Mouse (Mus musculus) embryonic facial prominence, embryonic 10.5 days (tissue): ENCODE data around the gene Slamf7. TPM values are rescaled to one million over a fixed set of nuclear protein-coding genes. Genes with fewer than 3 reads are reported as not detected.
A peak's percentile ranks its signal among the peaks of the same experiment; 100 is the strongest.
"Not testable (repeated sequence)": the region's sequence is repeated elsewhere in the genome, so short reads cannot be mapped to it uniquely, and the experiment has no call there.

Experiments used
- DNase-seq: peaks from one replicate; pipeline ENCODE4 v3.0.0-alpha.2; 2017; ENCODE audit warnings: low spot score
- H3K27ac ChIP-seq: fragments of 300-500 bp; sonication (generic); replicated peaks from 2 replicates; pipeline ENCODE4 v1.5.1; 2016; ENCODE audit warnings: mild to moderate bottlenecking
- H3K27me3 ChIP-seq: fragments of 300-500 bp; sonication (generic); replicated peaks from 2 replicates; pipeline ENCODE4 v1.6.1; 2016; ENCODE audit warnings: low read depth, mild to moderate bottlenecking; ENCODE audit not compliant: poor library complexity, severe bottlenecking
- H3K36me3 ChIP-seq: fragments of 300-500 bp; sonication (generic); replicated peaks from 2 replicates; pipeline ENCODE4 v1.6.1; 2016; ENCODE audit warnings: mild to moderate bottlenecking, moderate library complexity
- H3K4me1 ChIP-seq: fragments of 300-500 bp; sonication (generic); 2 replicates; pipeline ENCODE4 v1.6.1; 2016
- H3K4me3 ChIP-seq: fragments of 300-500 bp; sonication (generic); 2 replicates; pipeline ENCODE4 v1.5.1; 2016; ENCODE audit warnings: mild to moderate bottlenecking, moderate library complexity
- H3K9me3 ChIP-seq: fragments of 300-500 bp; sonication (generic); 2 replicates; pipeline ENCODE4 v1.6.1; 2016; ENCODE audit warnings: mild to moderate bottlenecking
- WGBS: fragments of 180-500 bp; shearing (Covaris S2); methylation state at CpG from one replicate; pipeline ENCODE4 v1.1.7; 2016; 5-methylcytosine and 5-hydroxymethylcytosine counted together
- polyA plus RNA-seq: library from polyadenylated mRNA; unstranded; fragments of >200 nt; fragmentation: Nextera tagmentation; extraction: Ambion mirVana; gene quantifications from 2 replicates; pipeline ENCODE4 v1.2.1, GENCODE M21; 2016

Slamf7 gene
- not detected in 2 replicates for polyA plus RNA-seq

- Histone ChIP-seq H3K27me3 (no peaks in the 10 kb centered on the region), H3K4me3 (no peak within 1 kb of the TSS), H3K36me3 (no peaks in the 10 kb centered on the region), H3K9me3 (no peaks in the 10 kb centered on the region), H3K4me1 (no peaks in the 10 kb centered on the region), H3K27ac (no peak within 1 kb of the TSS)
- 92% methylated on average over 5 of the region's 5 CpGs for whole genome bisulfite sequencing
- no peak for DNase-seq
Observed at GRCm38 (mm10) chr1:171652734-171653133, at the start of gene Slamf7. TSS of gene Slamf7 (minus strand) at chr1:171653035.

- Histone ChIP-seq H3K4me1 (no peaks in the 10 kb centered on the region), H3K27me3 (no peaks in the 10 kb centered on the region), H3K27ac (no peak overlapping the region), H3K4me3 (no peak overlapping the region), H3K36me3 (no peaks in the 10 kb centered on the region), H3K9me3 (no peaks in the 10 kb centered on the region)
- DNase-seq = peak; percentile 39
- WGBS = 17% methylated on average over 6 of the region's 6 CpGs
Observed at GRCm38 (mm10) chr1:171698983-171699382, 46.1 kb upstream of the Slamf7 start.

- no peak for DNase-seq
- H3K27me3 ChIP-seq = no peaks in the 10 kb centered on the region
- no peaks in the 10 kb centered on the region for H3K4me1 ChIP-seq
- H3K27ac ChIP-seq = no peak overlapping the region
- no peak overlapping the region for H3K4me3 ChIP-seq
- H3K36me3 ChIP-seq = no peaks in the 10 kb centered on the region
- 75% methylated on average over 1 of the region's 1 CpGs for WGBS
- no peaks in the 10 kb centered on the region for H3K9me3 ChIP-seq
Observed at GRCm38 (mm10) chr1:171693918-171694317, 41.1 kb upstream of the Slamf7 start.

GRCm38 (mm10) chr1:171687320-171687719 is 34.5 kb upstream of the Slamf7 start:
- DNase-seq = no peak
- no peaks in the 10 kb centered on the region for H3K9me3 ChIP-seq
- H3K27me3 ChIP-seq = no peaks in the 10 kb centered on the region
- no peaks in the 10 kb centered on the region for H3K4me1 ChIP-seq
- H3K27ac ChIP-seq = no peak overlapping the region
- 85% methylated on average over 4 of the region's 4 CpGs for WGBS
- no peak overlapping the region for H3K4me3 ChIP-seq
- H3K36me3 ChIP-seq = no peaks in the 10 kb centered on the region

- H3K36me3 ChIP-seq = no peaks in the 10 kb centered on the region
- H3K27ac ChIP-seq = no peak overlapping the region
- WGBS = 94% methylated on average over 9 of the region's 9 CpGs
- no peaks in the 10 kb centered on the region for H3K27me3 ChIP-seq
- no peak overlapping the region for H3K4me3 ChIP-seq
- no peak for DNase-seq
- H3K4me1 ChIP-seq = no peaks in the 10 kb centered on the region
- H3K9me3 ChIP-seq = no peaks in the 10 kb centered on the region
Observed at GRCm38 (mm10) chr1:171684923-171685322, 32.1 kb upstream of the Slamf7 start.

- no peaks in the 10 kb centered on the region for H3K9me3 ChIP-seq
- no peaks in the 10 kb centered on the region for H3K27me3 ChIP-seq
- DNase-seq = no peak
- H3K36me3 ChIP-seq = no peaks in the 10 kb centered on the region
- H3K4me1 ChIP-seq = no peaks in the 10 kb centered on the region
- 90% methylated on average over 14 of the region's 14 CpGs for WGBS
- no peak within 1 kb of the TSS for H3K27ac ChIP-seq
- no peak within 1 kb of the TSS for H3K4me3 ChIP-seq
Observed at GRCm38 (mm10) chr1:171681531-171682299, 28.9 kb upstream of the Slamf7 start, which contains the start of gene Cd48. TSS of gene Cd48 (plus strand) at chr1:171682009.

GRCm38 (mm10) chr1:171681009-171681408 is 28.2 kb upstream of the Slamf7 start:
- Histone ChIP-seq H3K4me1 (no peaks in the 10 kb centered on the region), H3K27me3 (no peaks in the 10 kb centered on the region), H3K4me3 (no peak overlapping the region), H3K9me3 (no peaks in the 10 kb centered on the region), H3K27ac (no peak overlapping the region), H3K36me3 (no peaks in the 10 kb centered on the region)
- 89% methylated on average over 7 of the region's 7 CpGs for WGBS
- DNase-seq = no peak

DNA sequence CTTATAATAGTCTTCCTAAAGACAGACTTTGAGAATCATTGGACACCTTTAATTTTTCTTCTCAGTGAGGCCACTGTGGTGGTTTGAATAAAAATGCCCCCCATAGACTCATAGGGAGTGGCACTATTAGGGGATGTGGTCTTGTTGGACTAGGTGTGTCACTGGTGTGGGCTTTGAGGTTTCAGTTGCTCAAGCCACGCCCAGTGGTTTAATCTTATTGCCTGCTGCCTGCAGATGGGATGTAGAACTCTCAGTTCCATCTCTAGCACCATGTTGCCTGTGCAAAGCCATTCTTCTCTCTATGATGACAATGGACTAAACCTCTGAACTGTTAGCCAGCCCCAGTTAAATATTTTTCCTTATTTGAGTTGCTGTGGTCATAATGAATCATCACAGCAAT is 24.9 kb upstream of the Slamf7 start:
- Histone ChIP-seq H3K27ac (no peak overlapping the region), H3K4me1 (no peaks in the 10 kb centered on the region), H3K4me3 (no peak overlapping the region), H3K36me3 (no peaks in the 10 kb centered on the region), H3K9me3 (no peaks in the 10 kb centered on the region), H3K27me3 (no peaks in the 10 kb centered on the region)
- WGBS = 79% methylated on average over 1 of the region's 1 CpGs
- no peak for DNase-seq

DNA sequence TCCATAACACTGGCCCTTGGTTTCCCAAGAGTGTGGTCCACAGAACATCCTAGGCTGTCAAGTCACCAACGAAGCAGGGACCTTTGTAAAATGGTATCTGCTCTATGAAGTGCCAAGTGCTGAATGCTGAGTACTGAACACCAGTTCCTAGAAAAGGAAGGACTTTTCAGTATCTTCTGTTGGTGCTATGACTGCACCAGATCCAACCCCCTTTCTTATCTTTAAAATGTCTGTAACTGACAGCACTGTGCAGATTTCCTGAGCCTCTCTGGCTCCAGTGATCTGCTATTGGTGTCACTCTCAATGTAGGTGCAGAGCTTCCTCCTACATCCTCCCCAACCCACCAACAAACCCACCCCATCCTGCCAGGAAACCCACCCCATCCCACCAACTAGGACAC is 21.6 kb upstream of the Slamf7 start:
- no peak for DNase-seq
- no peaks in the 10 kb centered on the region for H3K36me3 ChIP-seq
- H3K9me3 ChIP-seq = no peaks in the 10 kb centered on the region
- H3K4me3 ChIP-seq = no peak overlapping the region
- no peak overlapping the region for H3K27ac ChIP-seq
- no peaks in the 10 kb centered on the region for H3K27me3 ChIP-seq
- no peaks in the 10 kb centered on the region for H3K4me1 ChIP-seq
- 84% methylated on average over 1 of the region's 1 CpGs for WGBS

DNA sequence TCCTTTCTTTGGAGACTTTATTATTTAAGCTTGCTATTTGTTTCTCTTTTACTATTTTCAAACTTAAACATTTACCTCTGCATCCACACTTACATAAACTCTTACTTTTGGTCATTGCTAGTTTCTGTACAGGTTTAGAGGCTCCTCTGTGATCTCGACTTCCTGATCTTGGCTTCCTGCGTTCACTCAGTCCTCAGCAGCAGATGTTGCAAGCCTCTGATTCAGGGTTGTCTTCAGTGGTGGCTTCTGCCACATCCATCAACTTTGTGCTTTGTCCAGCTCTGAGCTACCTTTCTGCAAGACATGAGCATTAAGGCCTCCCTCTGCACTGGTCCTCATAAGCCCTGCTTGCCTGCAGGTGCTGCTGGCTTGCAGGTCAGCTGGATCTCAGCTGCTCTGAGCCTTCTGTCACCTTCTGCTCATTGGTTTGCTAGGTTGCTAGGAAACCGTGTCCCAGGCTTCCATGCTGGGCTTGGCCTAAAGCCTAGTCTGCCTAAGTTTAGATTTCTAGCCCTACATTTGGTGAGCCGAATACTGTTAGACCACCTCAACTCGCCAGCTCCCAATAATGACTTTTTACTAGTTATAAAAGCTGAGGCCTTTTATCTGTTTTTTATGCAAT is 20.1 kb upstream of the Slamf7 start:
- 79% methylated on average over 5 of the region's 5 CpGs for WGBS
- no peaks in the 10 kb centered on the region for H3K4me1 ChIP-seq
- no peak overlapping the region for H3K27ac ChIP-seq
- H3K9me3 ChIP-seq = no peaks in the 10 kb centered on the region
- no peaks in the 10 kb centered on the region for H3K27me3 ChIP-seq
- no peak overlapping the region for H3K4me3 ChIP-seq
- no peaks in the 10 kb centered on the region for H3K36me3 ChIP-seq
- no peak for DNase-seq

DNA sequence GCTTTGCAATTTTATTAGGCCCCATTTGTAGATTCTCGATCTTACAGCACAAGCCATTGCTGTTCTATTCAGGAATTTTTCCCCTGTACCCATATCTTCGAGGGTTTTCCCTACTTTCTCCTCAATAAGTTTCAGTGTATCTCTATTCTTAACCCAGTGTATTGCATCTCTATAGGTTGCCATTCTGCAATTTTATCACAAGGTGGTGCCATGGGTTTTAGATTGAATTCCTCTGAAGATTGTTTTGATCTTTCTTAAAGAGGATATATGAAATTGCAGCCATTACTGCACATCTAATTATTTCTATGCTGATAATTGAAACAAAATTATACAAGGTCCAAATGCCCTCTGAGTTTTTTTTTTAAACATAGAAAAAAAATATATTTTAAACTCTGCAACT is 19.6 kb upstream of the Slamf7 start:
- H3K4me3 ChIP-seq, DNase-seq, H3K27me3 ChIP-seq, H3K9me3 ChIP-seq, H3K36me3 ChIP-seq, H3K4me1 ChIP-seq, H3K27ac ChIP-seq: not testable (repeated sequence)
- WGBS = 86% methylated on average over 2 of the region's 2 CpGs

DNA sequence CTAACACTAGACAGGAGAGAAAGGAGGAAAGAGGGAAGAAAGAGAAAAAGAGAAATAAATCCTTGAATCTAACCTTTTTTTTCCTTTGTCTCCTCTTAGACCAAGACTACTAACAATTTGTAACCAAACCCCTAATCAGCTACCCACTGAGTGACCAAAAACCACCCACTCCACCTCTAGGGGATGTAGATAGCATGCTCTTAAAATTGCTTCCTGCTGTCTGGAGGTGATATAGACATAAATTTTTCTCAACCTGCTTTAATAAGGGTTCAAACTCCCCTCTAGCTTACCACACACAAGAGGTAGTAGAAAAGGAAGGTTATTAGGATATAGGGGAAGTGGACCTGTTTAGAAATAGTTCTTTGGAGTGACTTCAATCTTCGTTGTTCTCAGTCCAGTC is 14.3 kb upstream of the Slamf7 start:
- no peak overlapping the region for H3K27ac ChIP-seq
- H3K4me1 ChIP-seq = no peaks in the 10 kb centered on the region
- H3K9me3 ChIP-seq = no peaks in the 10 kb centered on the region
- no peaks in the 10 kb centered on the region for H3K27me3 ChIP-seq
- 85% methylated on average over 1 of the region's 1 CpGs for WGBS
- H3K4me3 ChIP-seq = no peak overlapping the region
- DNase-seq = no peak
- no peaks in the 10 kb centered on the region for H3K36me3 ChIP-seq

DNA sequence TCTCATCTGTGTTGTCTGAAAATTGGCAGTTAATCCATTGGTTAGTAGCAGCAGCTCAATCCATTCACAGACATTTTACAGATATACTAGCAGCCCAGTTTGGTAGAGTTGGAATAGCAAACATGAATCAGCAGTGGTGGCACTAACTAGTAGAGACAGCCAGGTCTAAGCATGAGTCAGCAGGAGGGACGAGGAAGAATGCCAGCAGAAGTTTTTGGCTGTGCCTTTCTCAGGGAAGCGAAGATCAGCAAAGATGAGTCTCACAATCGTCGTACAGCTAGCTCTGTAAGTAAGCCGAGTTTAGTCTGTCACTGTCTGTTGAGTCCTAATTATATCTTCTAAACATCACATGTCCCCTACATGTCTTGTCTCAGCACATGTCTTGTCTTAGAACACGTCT is 13.5 kb upstream of the Slamf7 start:
- no peaks in the 10 kb centered on the region for H3K4me1 ChIP-seq
- no peaks in the 10 kb centered on the region for H3K27me3 ChIP-seq
- WGBS = 86% methylated on average over 6 of the region's 6 CpGs
- no peaks in the 10 kb centered on the region for H3K36me3 ChIP-seq
- H3K9me3 ChIP-seq = no peaks in the 10 kb centered on the region
- H3K27ac ChIP-seq = no peak overlapping the region
- H3K4me3 ChIP-seq = no peak overlapping the region
- no peak for DNase-seq
